Mouse (Mus musculus) liver, adult 2 months (tissue): ENCODE measurements around the gene Uqcr11.

Experiments used
- CTCF ChIP-seq: fragments of 200-500 bp; IDR thresholded peaks from 2 replicates; pipeline ENCODE4 v1.5.1; 2011; ENCODE audit warnings: low read depth, low read length, control low read depth
- POLR2A ChIP-seq: fragments of 200-500 bp; IDR thresholded peaks from 2 replicates; pipeline ENCODE4 v1.6.1; 2011; ENCODE audit warnings: low read length, control low read depth; ENCODE audit not compliant: insufficient read depth; ENCODE audit errors: extremely low read depth

DNA sequence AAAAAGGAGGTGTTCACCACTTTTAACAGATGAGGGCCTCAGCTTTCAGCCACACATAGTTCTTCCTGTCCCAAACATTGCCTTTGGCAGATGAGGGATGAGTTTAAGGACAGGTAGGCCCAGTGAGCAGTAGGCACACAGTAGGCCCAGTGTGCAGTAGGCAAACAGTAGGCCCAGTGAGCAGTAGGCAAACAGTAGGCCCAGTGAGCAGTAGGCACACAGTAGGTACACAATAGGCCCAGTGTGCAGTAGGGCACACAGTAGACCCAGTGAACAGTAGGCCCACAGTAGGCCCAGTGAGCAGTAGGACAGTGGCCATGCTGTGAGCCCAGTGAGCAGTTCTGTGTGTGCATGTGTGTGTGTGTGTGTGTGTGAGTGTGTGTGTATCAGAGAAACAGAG lies 33.4 kb upstream of the Uqcr11 start:
- no peak for TF ChIP-seq CTCF
- no peak for TF ChIP-seq POLR2A
